Mouse (Mus musculus) macrophage (primary cell): ENCODE results near the gene Rcor1. TPM values are rescaled to one million over a fixed set of nuclear protein-coding genes. Genes with fewer than 3 reads are reported as not detected.

Experiments used
- H3K27ac ChIP-seq: fragments of 350-480 bp; formaldehyde crosslinking; 2 replicates; pipeline ENCODE4 v1.9.0; 2021
- H3K36me3 ChIP-seq: fragments of 350-480 bp; formaldehyde crosslinking; 2 replicates; pipeline ENCODE4 v1.9.0; 2021; ENCODE audit errors: inconsistent target
- H3K4me3 ChIP-seq: fragments of 350-480 bp; formaldehyde crosslinking; 2 replicates; pipeline ENCODE4 v1.9.0; 2021; ENCODE audit errors: inconsistent target
- H3K79me2 ChIP-seq: fragments of 350-480 bp; formaldehyde crosslinking; 2 replicates; pipeline ENCODE4 v1.9.0; 2021; ENCODE audit errors: inconsistent target
- WGBS: methylation state at CpG from one replicate; pipeline ENCODE4 v1.1.7; 2026; ENCODE audit warnings: inconsistent platforms; ENCODE audit not compliant: missing documents; 5-methylcytosine and 5-hydroxymethylcytosine counted together
- polyA plus RNA-seq: library from polyadenylated mRNA; stranded (reverse); fragments of 250-400 nt; gene quantifications from 3 replicates; pipeline ENCODE4 v1.2.4, GENCODE M21; 2018; ENCODE audit warnings: inconsistent platforms

The Rcor1 gene
- polyA plus RNA-seq, 1 experiment from 2014 or later = 22.6 TPM

DNA sequence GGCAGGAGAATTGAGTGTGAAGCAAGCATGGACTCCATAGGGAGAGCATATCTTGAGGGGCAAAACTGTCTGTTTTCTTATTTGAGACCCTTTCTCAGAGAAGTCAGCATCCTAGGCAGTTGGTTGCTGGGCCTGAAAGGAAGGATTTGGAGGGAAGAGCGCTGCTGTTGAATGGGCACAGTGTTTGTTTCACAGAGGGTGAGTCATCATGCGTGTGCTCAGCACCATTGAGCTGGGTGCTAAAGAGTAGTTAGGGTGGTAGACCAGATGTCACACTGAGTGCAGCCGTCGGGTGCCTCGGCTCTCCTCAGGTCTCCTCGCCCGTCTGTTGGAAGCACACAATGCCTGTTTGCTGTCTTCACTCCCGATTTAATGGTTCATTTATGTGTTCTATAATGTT lies 57.9 kb downstream of the Rcor1 start:
- no peak overlapping the region for H3K27ac ChIP-seq
- peaks cover 8% of the 10 kb centered on the region; the same call in 1 of the 2 replicates for H3K79me2 ChIP-seq
- 91% methylated on average over 5 of the region's 8 CpGs for WGBS
- no peak overlapping the region for H3K4me3 ChIP-seq
- peaks cover 33% of the 10 kb centered on the region for H3K36me3 ChIP-seq

DNA sequence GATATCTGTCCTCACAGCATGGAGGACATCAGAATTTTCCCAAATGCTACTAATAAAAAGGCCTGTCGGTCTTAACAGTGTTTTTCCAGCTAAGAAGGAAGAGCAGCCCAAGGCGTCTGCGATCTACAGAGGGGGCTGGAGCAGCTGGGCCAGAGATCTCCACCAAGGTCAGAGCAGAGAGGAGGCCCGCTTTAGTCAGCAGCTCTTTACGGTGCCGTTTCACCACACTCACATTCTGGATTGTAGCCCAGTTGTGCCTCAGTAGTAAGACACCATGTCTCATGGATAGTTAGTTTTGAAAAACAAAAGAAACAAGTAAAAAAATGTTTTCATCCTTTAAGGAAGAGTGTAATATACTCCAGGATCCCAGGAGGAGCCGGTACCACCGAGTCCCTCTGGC lies 72.0 kb downstream of the Rcor1 start:
- H3K4me3 ChIP-seq = no peak overlapping the region
- peaks cover 97% of the 10 kb centered on the region for H3K36me3 ChIP-seq
- WGBS = 96% methylated on average over 8 of the region's 8 CpGs
- H3K27ac ChIP-seq = no peak overlapping the region
- no peaks in the 10 kb centered on the region for H3K79me2 ChIP-seq

GRCm38 (mm10) chr12:111114593-111114992 lies 75.4 kb downstream of the Rcor1 start:
- H3K27ac ChIP-seq = no peak overlapping the region
- WGBS = 88% methylated on average over 5 of the region's 5 CpGs
- no peaks in the 10 kb centered on the region for H3K79me2 ChIP-seq
- no peak overlapping the region for H3K4me3 ChIP-seq
- H3K36me3 ChIP-seq = peaks cover 87% of the 10 kb centered on the region

GRCm38 (mm10) chr12:111119506-111120085 lies 80.4 kb downstream of the Rcor1 start:
- H3K79me2 ChIP-seq = no peaks in the 10 kb centered on the region
- peaks cover 38% of the 10 kb centered on the region for H3K36me3 ChIP-seq
- H3K4me3 ChIP-seq = no peak overlapping the region
- H3K27ac ChIP-seq = no peak overlapping the region
- 91% methylated on average over 5 of the region's 5 CpGs for WGBS

- Histone ChIP-seq H3K27ac (no peak overlapping the region), H3K4me3 (no peak overlapping the region), H3K79me2 (no peaks in the 10 kb centered on the region), H3K36me3 (peaks cover 25% of the 10 kb centered on the region; the same call in 1 of the 2 replicates)
- WGBS = 92% methylated on average over 9 of the region's 9 CpGs
Observed at GRCm38 (mm10) chr12:111120976-111121645, 82.0 kb downstream of the Rcor1 start.

DNA sequence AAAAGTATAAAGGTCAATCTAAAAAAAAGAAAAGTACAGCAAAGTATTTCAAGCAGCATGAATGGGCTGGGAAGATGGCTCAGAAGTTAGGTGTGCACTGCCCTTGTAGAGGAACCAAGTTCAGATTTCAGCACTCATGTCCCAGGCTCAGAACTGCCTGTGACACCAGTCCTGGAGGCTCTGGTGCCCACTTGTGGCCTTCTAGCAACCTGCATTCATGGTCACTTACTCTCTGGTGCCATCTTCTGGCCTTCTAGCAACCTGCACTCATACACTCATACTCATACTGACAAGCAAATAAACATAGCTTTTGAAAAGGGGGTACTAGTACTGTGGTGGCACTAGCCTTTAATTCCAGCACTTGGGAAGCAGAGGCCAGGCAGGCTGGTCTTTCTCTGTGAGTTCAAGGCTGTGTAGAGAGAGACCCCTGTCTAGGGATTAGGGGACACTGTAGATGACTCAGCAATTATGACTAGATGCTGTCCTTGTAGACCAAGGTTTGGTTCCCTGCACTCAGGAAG lies 83.2 kb downstream of the Rcor1 start:
- Histone ChIP-seq H3K36me3 (peaks cover 13% of the 10 kb centered on the region; the same call in 1 of the 2 replicates), H3K4me3 (no peak overlapping the region), H3K79me2 (no peaks in the 10 kb centered on the region), H3K27ac (no peak overlapping the region)

- Histone ChIP-seq H3K4me3 (no peak overlapping the region), H3K36me3 (no peaks in the 10 kb centered on the region; the same call in 1 of the 2 replicates), H3K27ac (no peak overlapping the region), H3K79me2 (no peaks in the 10 kb centered on the region)
- WGBS = 90% methylated on average over 12 of the region's 14 CpGs
Observed at GRCm38 (mm10) chr12:111124601-111125260, 85.6 kb downstream of the Rcor1 start.

GRCm38 (mm10) chr12:111125666-111126065 lies 86.5 kb downstream of the Rcor1 start:
- no peaks in the 10 kb centered on the region for H3K36me3 ChIP-seq
- H3K27ac ChIP-seq = no peak overlapping the region
- no peak overlapping the region for H3K4me3 ChIP-seq
- 81% methylated on average over 6 of the region's 6 CpGs for WGBS
- no peaks in the 10 kb centered on the region for H3K79me2 ChIP-seq

- H3K4me3 ChIP-seq = no peak overlapping the region
- H3K27ac ChIP-seq = no peak overlapping the region
- 94% methylated on average over 7 of the region's 7 CpGs for WGBS
- H3K79me2 ChIP-seq = no peaks in the 10 kb centered on the region
- no peaks in the 10 kb centered on the region for H3K36me3 ChIP-seq
Observed at GRCm38 (mm10) chr12:111134169-111134568, 95.0 kb downstream of the Rcor1 start.

- Histone ChIP-seq H3K4me3 (no peak overlapping the region), H3K27ac (no peak overlapping the region), H3K36me3 (no peaks in the 10 kb centered on the region), H3K79me2 (no peaks in the 10 kb centered on the region)
- 88% methylated on average over 18 of the region's 19 CpGs for WGBS
Observed at GRCm38 (mm10) chr12:111134791-111135733, 95.9 kb downstream of the Rcor1 start.

GRCm38 (mm10) chr12:111135953-111136352 lies 96.8 kb downstream of the Rcor1 start:
- Histone ChIP-seq H3K27ac (no peak overlapping the region), H3K4me3 (no peak overlapping the region), H3K79me2 (no peaks in the 10 kb centered on the region), H3K36me3 (no peaks in the 10 kb centered on the region)
- WGBS = 76% methylated on average over 3 of the region's 3 CpGs

DNA sequence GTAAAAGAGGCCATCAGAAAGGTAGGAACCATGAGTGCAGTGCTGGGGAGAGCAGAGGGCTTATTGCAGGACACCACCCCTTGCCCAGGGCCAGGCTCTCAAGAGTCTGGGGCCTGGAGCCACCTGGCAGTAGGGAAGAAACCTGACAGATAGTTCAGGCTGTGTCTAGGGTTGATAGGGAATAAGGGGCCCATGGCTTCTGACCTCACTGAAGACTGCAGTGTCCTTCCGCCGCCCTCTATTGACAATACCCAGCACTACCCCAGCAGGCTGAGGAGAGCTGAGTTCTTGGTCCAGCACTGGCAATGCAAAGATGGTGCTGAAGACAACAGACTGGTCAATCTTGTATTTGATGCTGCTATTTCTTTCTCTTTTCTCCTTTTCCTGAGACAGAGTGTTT lies 97.9 kb downstream of the Rcor1 start:
- H3K79me2 ChIP-seq = no peaks in the 10 kb centered on the region
- H3K27ac ChIP-seq = no peak overlapping the region
- H3K36me3 ChIP-seq = no peaks in the 10 kb centered on the region
- 77% methylated on average over 2 of the region's 2 CpGs for WGBS
- no peak overlapping the region for H3K4me3 ChIP-seq

DNA sequence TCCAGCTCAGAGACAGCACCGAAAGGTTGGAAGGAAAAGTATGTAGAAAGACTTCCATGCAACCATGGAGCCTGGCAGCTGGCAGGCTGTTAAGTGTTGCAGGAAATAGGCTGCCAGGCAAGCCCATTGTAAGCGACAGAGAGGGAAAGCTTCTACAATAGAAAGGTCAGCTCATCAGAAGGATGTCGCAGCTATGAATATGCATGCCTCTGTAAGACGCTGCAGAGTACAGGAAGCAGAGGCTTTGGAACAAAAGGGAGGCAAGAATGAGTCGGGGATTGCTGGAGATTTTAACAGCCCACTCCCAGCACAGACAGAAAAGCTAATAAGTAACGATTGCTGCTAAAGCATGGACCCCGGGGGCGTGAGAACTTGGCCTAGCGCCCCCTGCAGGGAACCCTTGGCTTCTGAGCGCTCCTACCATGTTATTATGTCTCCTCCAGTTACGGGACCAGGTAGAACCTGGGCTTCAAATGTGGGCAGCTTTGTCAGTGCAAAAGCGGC lies 103.9 kb downstream of the Rcor1 start:
- no peaks in the 10 kb centered on the region for H3K36me3 ChIP-seq
- 35% methylated on average over 12 of the region's 12 CpGs for WGBS
- no peak overlapping the region for H3K27ac ChIP-seq
- H3K4me3 ChIP-seq = no peak overlapping the region
- H3K79me2 ChIP-seq = no peaks in the 10 kb centered on the region

DNA sequence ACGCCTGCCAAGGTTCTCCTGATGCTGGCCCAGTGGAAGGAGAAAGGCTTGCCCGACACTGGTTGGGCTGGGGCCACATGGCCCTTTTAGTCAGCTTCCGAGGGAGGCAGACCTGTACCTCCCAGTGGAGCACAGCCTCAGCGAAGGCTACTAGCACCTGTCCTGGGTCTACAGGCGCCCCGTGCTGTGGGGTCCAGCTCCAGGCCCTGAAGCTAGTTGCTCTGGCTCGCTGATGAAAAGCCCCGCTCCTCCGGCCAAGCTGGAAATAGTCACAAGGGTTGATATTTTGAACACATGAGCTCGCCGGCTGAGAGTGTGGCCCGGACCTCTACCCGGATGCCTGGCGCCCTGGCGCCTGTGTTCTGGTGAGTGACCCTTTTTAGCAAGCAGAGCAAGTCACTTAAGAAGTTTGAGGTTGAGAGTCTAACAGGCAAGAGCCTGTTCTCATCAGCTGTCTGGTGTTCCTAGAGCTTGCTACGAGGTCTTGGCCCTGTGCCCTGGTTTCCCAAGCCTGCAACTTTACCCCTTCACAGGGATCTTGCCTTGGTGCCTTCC lies 104.4 kb downstream of the Rcor1 start:
- no peak overlapping the region for H3K4me3 ChIP-seq
- no peaks in the 10 kb centered on the region for H3K36me3 ChIP-seq
- no peak overlapping the region for H3K27ac ChIP-seq
- no peaks in the 10 kb centered on the region for H3K79me2 ChIP-seq
- 87% methylated on average over 16 of the region's 16 CpGs for WGBS
